ENCODE assay signal across 8 mouse cellular contexts in genomic region chr14:57889541-57890010, GRCm38 (mm10). TPM values are rescaled to one million over a fixed set of nuclear protein-coding genes. Genes with fewer than 3 reads are reported as not detected.
DNase-seq lines count a peak whose midpoint lies in the region; ATAC-seq and TF ChIP-seq lines count a peak whose summit lies in the region.

No protein-coding gene starts in this region.

- peak overlapping the region; percentile 73 for H3K27ac ChIP-seq in heart, embryonic 12.5 days (ENCODE audit: poor library complexity, severe bottlenecking)
- H3K27ac ChIP-seq in ES-Bruce4 (ENCODE audit: insufficient read depth, low read length), result no peak overlapping the region
- H3K27ac ChIP-seq in hindbrain, embryonic 12.5 days, result peak overlapping the region; percentile 90
- H3K27ac ChIP-seq in liver, embryonic 13.5 days, result peak overlapping the region; percentile 62
- H3K27ac ChIP-seq in neural tube, embryonic 12.5 days, result peak overlapping the region; percentile 76

- H3K9ac ChIP-seq in heart, embryonic 12.5 days, result peak overlapping the region; percentile 98
- H3K9ac ChIP-seq in ES-Bruce4 (ENCODE audit: low read depth, poor library complexity, severe bottlenecking), result peak overlapping the region; percentile 92
- H3K9ac ChIP-seq in hindbrain, embryonic 12.5 days, result peak overlapping the region; percentile 94
- H3K9ac ChIP-seq in liver, embryonic 13.5 days, result peak overlapping the region; percentile 85
- H3K9ac ChIP-seq in neural tube, embryonic 12.5 days, result peak overlapping the region; percentile 96

- peaks cover 7% of the 10 kb centered on the region for H3K4me1 ChIP-seq in heart, embryonic 12.5 days (replicated peaks)
- H3K4me1 ChIP-seq in ES-Bruce4 (ENCODE audit: control insufficient read depth, insufficient read depth, low read length), result peaks cover 1% of the 10 kb centered on the region
- peaks cover 6% of the 10 kb centered on the region for H3K4me1 ChIP-seq in hindbrain, embryonic 12.5 days
- peaks cover 27% of the 10 kb centered on the region for H3K4me1 ChIP-seq in liver, embryonic 13.5 days (replicated peaks)
- peaks cover 4% of the 10 kb centered on the region; the same call in 1 of the 2 replicates for H3K4me1 ChIP-seq in neural tube, embryonic 12.5 days

- H3K9me3 ChIP-seq in heart, embryonic 12.5 days (replicated peaks), result no peaks in the 10 kb centered on the region
- no peaks in the 10 kb centered on the region for H3K9me3 ChIP-seq in ES-Bruce4 (replicated peaks; ENCODE audit: control insufficient read depth, insufficient read depth, low read length, poor library complexity, severe bottlenecking)
- no peaks in the 10 kb centered on the region for H3K9me3 ChIP-seq in hindbrain, embryonic 12.5 days (replicated peaks)
- no peaks in the 10 kb centered on the region for H3K9me3 ChIP-seq in liver, embryonic 13.5 days (replicated peaks)
- H3K9me3 ChIP-seq in neural tube, embryonic 12.5 days, result no peaks in the 10 kb centered on the region

- TF ChIP-seq POLR2A in ES-Bruce4 (IDR thresholded peaks at IDR 0.05; ENCODE audit: insufficient read depth, low read length), result no peak

- intact Hi-C loops in heart, postnatal 25 days (cut with DNase I), result loop anchor here (2.0 to 5.0 kb wide), 2 partner anchors 15 to 62 kb away; partner anchors contain the start of genes Mrpl57 and Ska3

- TF ChIP-seq EP300 in ES-Bruce4 (IDR thresholded peaks at IDR 0.05; ENCODE audit: insufficient read depth, low read depth, low read length), result no peak

- peak overlapping the region; percentile 77 for H3K4me2 ChIP-seq in heart, embryonic 12.5 days
- H3K4me2 ChIP-seq in hindbrain, embryonic 12.5 days (replicated peaks), result peak overlapping the region; percentile 63
- peak overlapping the region; percentile 96 for H3K4me2 ChIP-seq in liver, embryonic 13.5 days
- peak overlapping the region; percentile 63 for H3K4me2 ChIP-seq in neural tube, embryonic 12.5 days (replicated peaks)

- under 1% methylated on average over 37 of the region's 37 CpGs for WGBS in heart, embryonic 12.5 days
- WGBS in hindbrain, embryonic 12.5 days, result under 1% methylated on average over 36 of the region's 37 CpGs
- under 1% methylated on average over 37 of the region's 37 CpGs for whole genome bisulfite sequencing in liver, embryonic 13.5 days (ENCODE audit: insufficient replicate concordance)
- WGBS in neural tube, embryonic 12.5 days, result under 1% methylated on average over 37 of the region's 37 CpGs

- no peaks in the 10 kb centered on the region for H3K36me3 ChIP-seq in heart, embryonic 12.5 days
- H3K36me3 ChIP-seq in ES-Bruce4 (ENCODE audit: control insufficient read depth, insufficient read depth, low read length, poor library complexity, severe bottlenecking), result no peaks in the 10 kb centered on the region
- H3K36me3 ChIP-seq in hindbrain, embryonic 12.5 days, result no peaks in the 10 kb centered on the region
- no peaks in the 10 kb centered on the region for H3K36me3 ChIP-seq in liver, embryonic 13.5 days
- H3K36me3 ChIP-seq in neural tube, embryonic 12.5 days, result no peaks in the 10 kb centered on the region

- H3K4me3 ChIP-seq in heart, embryonic 12.5 days, result peak overlapping the region; percentile 96
- H3K4me3 ChIP-seq in ES-Bruce4 (ENCODE audit: low read depth, low read length), result peak overlapping the region; percentile 92
- peak overlapping the region; percentile 96 for H3K4me3 ChIP-seq in hindbrain, embryonic 12.5 days
- peak overlapping the region; percentile 86 for H3K4me3 ChIP-seq in liver, embryonic 13.5 days (replicated peaks)
- peak overlapping the region; percentile 95 for H3K4me3 ChIP-seq in neural tube, embryonic 12.5 days

- no peak for DNase-seq in heart, postnatal 25 days (ENCODE audit: low spot score)
- DNase-seq in embryo, embryonic 10.5 days (ENCODE audit: low spot score), result peak; percentile 77
- no peak for DNase-seq in liver, embryonic 13.5 days
- no peak for DNase-seq in cerebellum, postnatal 36 days

- no peaks in the 10 kb centered on the region for H3K27me3 ChIP-seq in heart, embryonic 12.5 days (replicated peaks)
- no peaks in the 10 kb centered on the region for H3K27me3 ChIP-seq in ES-Bruce4 (ENCODE audit: control insufficient read depth, insufficient read depth, low read length, poor library complexity, severe bottlenecking)
- H3K27me3 ChIP-seq in hindbrain, embryonic 12.5 days, result no peaks in the 10 kb centered on the region
- no peaks in the 10 kb centered on the region for H3K27me3 ChIP-seq in liver, embryonic 13.5 days
- H3K27me3 ChIP-seq in neural tube, embryonic 12.5 days (replicated peaks), result no peaks in the 10 kb centered on the region

- TF ChIP-seq CTCF in ES-Bruce4 (IDR thresholded peaks at IDR 0.05; ENCODE audit: low read depth, low read length), result no peak

- ATAC-seq in heart, embryonic 12.5 days (ENCODE audit: insufficient number of reproducible peaks, low FRiP score), result peak; percentile 13; the same call in 1 of the 2 replicates
- ATAC-seq in hindbrain, embryonic 12.5 days (ENCODE audit: low FRiP score), result peak; percentile 51
- ATAC-seq in liver, embryonic 13.5 days (ENCODE audit: low read depth), result no peak
- ATAC-seq in neural tube, embryonic 12.5 days (ENCODE audit: low FRiP score, low read depth), result peak; percentile 55

RNA-seq across cellular contexts. Expression of gene Zdhhc20, which starts 0.5 kb away (rescaled TPM):
- 47.3 and 48.6 TPM in 2 replicates for polyA plus RNA-seq in heart, embryonic 12.5 days (2016; fragmentation: Nextera tagmentation; extraction: Ambion mirVana)
- 10 to 100 TPM in 1 of 2 experiments, 1 to 10 TPM in 1; 6.9 to 10.9 TPM for total RNA-seq in heart, postnatal 25 days (2021)
- polyA plus RNA-seq in ES-Bruce4 (2011; ENCODE audit: insufficient read depth, insufficient read length, low read depth, missing spikeins), result 42.0 and 51.5 TPM in 2 replicates
- 67.0 and 71.6 TPM in 2 replicates for polyA plus RNA-seq in hindbrain, embryonic 12.5 days (2016; fragmentation: Nextera tagmentation; extraction: Ambion mirVana)
- polyA plus RNA-seq in liver, embryonic 13.5 days (2015; fragmentation: Nextera tagmentation; extraction: Ambion mirVana), result 11.4 and 14.4 TPM in 2 replicates
- 60.5 and 64.5 TPM in 2 replicates for polyA plus RNA-seq in neural tube, embryonic 12.5 days (2016; fragmentation: Nextera tagmentation; extraction: Ambion mirVana)
